Mouse (Mus musculus) embryonic facial prominence, embryonic 11.5 days (tissue): ENCODE measurements around the gene Suclg2. TPM values are rescaled to one million over a fixed set of nuclear protein-coding genes. Genes with fewer than 3 reads are reported as not detected.

Experiments
- ATAC-seq: fragments of 200-750 bp; cut with Nextera tagmentation; replicated peaks from 2 replicates; pipeline ENCODE4 v1.8.0; 2017; ENCODE audit warnings: low read depth; ENCODE audit not compliant: insufficient number of reproducible peaks, low FRiP score, low TSS enrichment
- DNase-seq: peaks from one replicate; pipeline ENCODE4 v3.0.0-alpha.2; 2015; ENCODE audit warnings: low spot score
- H3K27ac ChIP-seq: fragments of 300-500 bp; sonication (generic); replicated peaks from 2 replicates; pipeline ENCODE4 v1.5.1; 2014; ENCODE audit warnings: mild to moderate bottlenecking, low read depth, low read length, control low read depth
- H3K27me3 ChIP-seq: fragments of 300-500 bp; sonication (generic); 2 replicates; pipeline ENCODE4 v1.6.1; 2014; ENCODE audit warnings: mild to moderate bottlenecking, low read length, moderate library complexity, mixed read lengths; ENCODE audit not compliant: control insufficient read depth, insufficient read depth
- H3K36me3 ChIP-seq: fragments of 300-500 bp; sonication (generic); replicated peaks from 2 replicates; pipeline ENCODE4 v1.6.1; 2014; ENCODE audit warnings: low read depth, mild to moderate bottlenecking, low read length, moderate library complexity, mixed read lengths; ENCODE audit not compliant: control insufficient read depth, insufficient read depth
- H3K4me1 ChIP-seq: fragments of 300-500 bp; sonication (generic); 2 replicates; pipeline ENCODE4 v1.6.1; 2014; ENCODE audit warnings: low read length, mixed read lengths; ENCODE audit not compliant: control insufficient read depth, insufficient read depth
- H3K4me2 ChIP-seq: fragments of 300-500 bp; sonication (generic); 2 replicates; pipeline ENCODE4 v1.6.1; 2014; ENCODE audit warnings: low read depth, mild to moderate bottlenecking, control low read depth, low read length, moderate library complexity
- H3K4me3 ChIP-seq: fragments of 300-500 bp; sonication (generic); 2 replicates; pipeline ENCODE4 v1.5.1; 2014; ENCODE audit warnings: low read depth, low read length, control low read depth
- H3K9ac ChIP-seq: fragments of 300-500 bp; sonication (generic); replicated peaks from 2 replicates; pipeline ENCODE4 v1.6.1; 2014; ENCODE audit warnings: mild to moderate bottlenecking, control low read depth, low read length
- H3K9me3 ChIP-seq: fragments of 300-500 bp; sonication (generic); replicated peaks from 2 replicates; pipeline ENCODE4 v1.6.1; 2016; ENCODE audit warnings: mild to moderate bottlenecking, low read length, inconsistent platforms, mixed read lengths; ENCODE audit not compliant: control insufficient read depth
- WGBS: fragments of 180-500 bp; shearing (Covaris S2); extraction: QIAGEN DNeasy Blood & Tissue Kit; methylation state at CpG from one replicate; pipeline ENCODE4 v1.1.7; 2014; 5-methylcytosine and 5-hydroxymethylcytosine counted together
- polyA plus RNA-seq: library from polyadenylated mRNA; unstranded; fragments of >200 nt; fragmentation: Nextera tagmentation; extraction: Ambion mirVana; gene quantifications from 2 replicates; pipeline ENCODE4 v1.2.1, GENCODE M21; 2014

Gene Suclg2
- polyA plus RNA-seq, 1 experiment from 2014 or later: 67.2 TPM

- Histone ChIP-seq H3K9ac (no peak overlapping the region), H3K27me3 (no peaks in the 10 kb centered on the region), H3K27ac (no peak overlapping the region; the same call in 1 of the 2 replicates), H3K4me1 (no peaks in the 10 kb centered on the region), H3K4me3 (no peak overlapping the region), H3K4me2 (no peak overlapping the region), H3K9me3 (no peaks in the 10 kb centered on the region), H3K36me3 (no peaks in the 10 kb centered on the region)
- DNase-seq: peak; percentile 47
- 31% methylated on average over 4 of the region's 4 CpGs for WGBS
- ATAC-seq: peak; percentile 26; the same call in 1 of the 2 replicates
Observed at GRCm38 (mm10) chr6:95574389-95574788, 144.2 kb downstream of the Suclg2 start.

- 84% methylated on average over 3 of the region's 3 CpGs for WGBS
- Histone ChIP-seq H3K4me3 (no peak overlapping the region), H3K4me2 (no peak overlapping the region), H3K27ac (no peak overlapping the region), H3K27me3 (no peaks in the 10 kb centered on the region), H3K9me3 (no peaks in the 10 kb centered on the region), H3K36me3 (no peaks in the 10 kb centered on the region), H3K9ac (no peak overlapping the region), H3K4me1 (no peaks in the 10 kb centered on the region)
- ATAC-seq: no peak
- no peak for DNase-seq
Observed at GRCm38 (mm10) chr6:95573035-95573759, 145.4 kb downstream of the Suclg2 start.

DNA sequence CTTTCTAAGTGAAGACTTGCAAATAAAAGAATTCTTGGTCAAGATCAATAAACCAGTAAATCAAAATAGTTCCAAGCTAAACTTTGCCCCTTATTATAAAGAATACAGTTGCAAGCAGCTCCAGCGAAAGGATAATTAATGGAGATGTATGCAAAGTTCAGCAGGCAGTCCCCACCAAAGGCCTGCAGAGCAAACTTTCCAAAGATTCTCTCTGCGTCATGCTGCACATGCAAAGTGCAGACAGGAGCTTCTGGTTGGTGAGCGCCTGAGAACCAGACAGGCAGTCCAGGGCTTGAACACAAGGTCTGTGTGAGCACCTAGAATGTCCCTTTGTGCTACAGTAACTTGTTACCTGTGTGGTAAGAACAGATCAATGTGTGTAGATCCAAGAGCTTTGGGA is 147.0 kb downstream of the Suclg2 start:
- ATAC-seq: no peak
- H3K36me3 ChIP-seq: no peaks in the 10 kb centered on the region
- 75% methylated on average over 3 of the region's 3 CpGs for WGBS

DNA sequence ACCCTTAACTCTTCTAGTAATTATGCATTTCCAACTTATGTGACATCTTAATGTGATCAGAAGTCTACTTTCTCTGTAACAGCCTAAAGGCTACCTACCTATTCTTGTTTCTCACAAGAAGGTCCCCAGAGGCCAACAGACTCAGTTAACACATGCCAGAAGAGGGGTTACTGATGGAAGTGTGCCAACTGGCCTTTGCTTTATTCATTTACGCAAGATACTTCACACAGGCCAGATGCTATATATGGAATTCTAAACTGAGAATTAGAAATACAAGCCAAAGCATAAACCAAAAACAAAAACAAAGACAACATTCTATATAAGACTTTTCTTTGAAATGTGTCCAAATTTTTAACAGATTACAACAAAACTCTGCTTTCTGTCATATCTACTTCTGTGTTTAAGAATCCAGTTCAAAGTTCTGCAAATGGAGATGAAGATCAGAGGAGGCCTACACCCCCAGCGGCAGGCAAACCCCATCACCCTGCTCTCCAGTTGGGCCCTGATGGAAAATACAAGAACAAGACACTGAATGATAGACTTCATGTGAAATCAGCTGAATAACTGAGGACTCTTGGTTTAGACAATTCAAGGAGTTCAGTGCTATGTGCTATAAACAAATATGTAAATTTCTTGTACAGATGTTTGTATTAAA is 155.1 kb downstream of the Suclg2 start:
- Histone ChIP-seq H3K4me1 (no peaks in the 10 kb centered on the region), H3K4me2 (no peak overlapping the region), H3K9me3 (no peaks in the 10 kb centered on the region), H3K27ac (no peak overlapping the region), H3K9ac (no peak overlapping the region), H3K4me3 (no peak overlapping the region), H3K36me3 (no peaks in the 10 kb centered on the region), H3K27me3 (no peaks in the 10 kb centered on the region)
- ATAC-seq (no peak), DNase-seq (no peak)
- WGBS: 92% methylated on average over 2 of the region's 2 CpGs

More for the DNA sequence above, 147.0 kb downstream of the Suclg2 start:
- H3K4me2 ChIP-seq: no peak overlapping the region
- H3K4me1 ChIP-seq: no peaks in the 10 kb centered on the region
- no peaks in the 10 kb centered on the region for H3K27me3 ChIP-seq
- no peaks in the 10 kb centered on the region for H3K9me3 ChIP-seq
- H3K4me3 ChIP-seq: no peak overlapping the region
- H3K27ac ChIP-seq: no peak overlapping the region
- H3K9ac ChIP-seq: no peak overlapping the region
- DNase-seq: no peak

GRCm38 (mm10) chr6:95556320-95556719 is 162.3 kb downstream of the Suclg2 start:
- H3K27me3 ChIP-seq: no peaks in the 10 kb centered on the region
- 95% methylated on average over 6 of the region's 6 CpGs for WGBS
- ATAC-seq (no peak), DNase-seq (no peak)
- no peak overlapping the region for H3K4me2 ChIP-seq
- H3K4me1 ChIP-seq: no peaks in the 10 kb centered on the region
- H3K4me3 ChIP-seq: no peak overlapping the region
- no peaks in the 10 kb centered on the region for H3K9me3 ChIP-seq
- H3K36me3 ChIP-seq: no peaks in the 10 kb centered on the region
- no peak overlapping the region for H3K9ac ChIP-seq
- H3K27ac ChIP-seq: no peak overlapping the region

GRCm38 (mm10) chr6:95552339-95552950 is 166.2 kb downstream of the Suclg2 start:
- Histone ChIP-seq H3K9ac (no peak overlapping the region), H3K27me3 (no peaks in the 10 kb centered on the region), H3K27ac (no peak overlapping the region), H3K9me3 (no peaks in the 10 kb centered on the region), H3K36me3 (no peaks in the 10 kb centered on the region), H3K4me3 (no peak overlapping the region), H3K4me2 (no peak overlapping the region), H3K4me1 (no peaks in the 10 kb centered on the region)
- DNase-seq (no peak), ATAC-seq (no peak)
- 67% methylated on average over 6 of the region's 6 CpGs for WGBS

GRCm38 (mm10) chr6:95551000-95551399 is 167.6 kb downstream of the Suclg2 start:
- Histone ChIP-seq H3K9ac (no peak overlapping the region), H3K9me3 (no peaks in the 10 kb centered on the region), H3K27ac (no peak overlapping the region), H3K4me2 (no peak overlapping the region), H3K36me3 (no peaks in the 10 kb centered on the region), H3K4me1 (no peaks in the 10 kb centered on the region), H3K4me3 (no peak overlapping the region), H3K27me3 (no peaks in the 10 kb centered on the region)
- ATAC-seq: no peak; the same call in 1 of the 2 replicates
- peak; percentile 7 for DNase-seq
- WGBS: 28% methylated on average over 4 of the region's 4 CpGs
